Mouse (Mus musculus) heart, postnatal 0 days (tissue): Measurements from ENCODE around the gene Dhrs4. TPM values are rescaled to one million over a fixed set of nuclear protein-coding genes. Genes with fewer than 3 reads are reported as not detected.
A peak's percentile ranks its signal among the peaks of the same experiment; 100 is the strongest.

Source experiments
- ATAC-seq: fragments of 200-750 bp; cut with Nextera tagmentation; 2 replicates; pipeline ENCODE4 v1.8.0; 2017; ENCODE audit warnings: low read depth, moderate number of reproducible peaks, moderate library complexity; ENCODE audit not compliant: insufficient read depth
- DNase-seq: peaks from one replicate; pipeline ENCODE4 v3.0.0-alpha.2; 2016; ENCODE audit warnings: low spot score
- H3K27ac ChIP-seq: fragments of 300-500 bp; sonication (generic); 2 replicates; pipeline ENCODE4 v1.5.1; 2014; ENCODE audit warnings: low read depth, mild to moderate bottlenecking
- H3K27me3 ChIP-seq: fragments of 300-500 bp; sonication (generic); 2 replicates; pipeline ENCODE4 v1.6.1; 2014; ENCODE audit warnings: low read length, mixed read lengths; ENCODE audit not compliant: control insufficient read depth, insufficient read depth
- H3K36me3 ChIP-seq: fragments of 300-500 bp; sonication (generic); replicated peaks from 2 replicates; pipeline ENCODE4 v1.6.1; 2014; ENCODE audit warnings: low read length, mixed read lengths; ENCODE audit not compliant: control insufficient read depth, insufficient read depth
- H3K4me1 ChIP-seq: fragments of 300-500 bp; sonication (generic); 2 replicates; pipeline ENCODE4 v1.6.1; 2014; ENCODE audit warnings: antibody characterized with exemption; ENCODE audit not compliant: control insufficient read depth, insufficient read depth
- H3K4me2 ChIP-seq: fragments of 300-500 bp; sonication (generic); 2 replicates; pipeline ENCODE4 v1.6.1; 2014; ENCODE audit warnings: low read depth, mild to moderate bottlenecking, low read length, moderate library complexity
- H3K4me3 ChIP-seq: fragments of 300-500 bp; sonication (generic); 2 replicates; pipeline ENCODE4 v1.5.1; 2014; ENCODE audit warnings: low read depth, low read length
- H3K9ac ChIP-seq: fragments of 300-500 bp; sonication (generic); replicated peaks from 2 replicates; pipeline ENCODE4 v1.6.1; 2014; ENCODE audit warnings: low read depth, low read length, mixed read lengths
- H3K9me3 ChIP-seq: fragments of 300-500 bp; sonication (generic); replicated peaks from 2 replicates; pipeline ENCODE4 v1.6.1; 2016; ENCODE audit warnings: low read length; ENCODE audit not compliant: control insufficient read depth
- CTCF ChIP-seq: IDR thresholded peaks from 2 replicates; pipeline ENCODE4 v1.5.1; 2016; ENCODE audit warnings: antibody characterized with exemption, control low read depth, low read depth
- EP300 ChIP-seq: IDR thresholded peaks from 2 replicates; pipeline ENCODE4 v1.6.1; 2016; ENCODE audit warnings: antibody characterized with exemption, low read depth
- WGBS: fragments of 180-500 bp; shearing (Covaris S2); extraction: QIAGEN DNeasy Blood & Tissue Kit; methylation state at CpG from one replicate; pipeline ENCODE4 v1.1.7; 2014; 5-methylcytosine and 5-hydroxymethylcytosine counted together
- polyA plus RNA-seq: library from polyadenylated mRNA; unstranded; fragments of >200 nt; fragmentation: Nextera tagmentation; extraction: Ambion mirVana; gene quantifications from 2 replicates; pipeline ENCODE4 v1.2.1, GENCODE M21; 2015
- total RNA-seq: library from RNA; depleted of rRNA; stranded (reverse); fragments of >200 nt; gene quantifications from 2 replicates; pipeline ENCODE4 v1.2.3, GENCODE M21; 2014; ENCODE audit warnings: low replicate concordance

Dhrs4 gene
- total and polyA plus RNA-seq, 2 experiments from 2014 or later: 48.8 to 83.3 TPM

- no peak for TF ChIP-seq CTCF
- no peak for TF ChIP-seq EP300
- peaks cover 4% of the 10 kb centered on the region; the same call in 1 of the 2 replicates for H3K27me3 ChIP-seq
- ATAC-seq (no peak), DNase-seq (no peak)
- no peak overlapping the region for H3K4me2 ChIP-seq
- no peak overlapping the region for H3K27ac ChIP-seq
- 63% methylated on average over 20 of the region's 20 CpGs for WGBS
- H3K36me3 ChIP-seq: no peaks in the 10 kb centered on the region
- H3K9ac ChIP-seq: no peak overlapping the region
- H3K9me3 ChIP-seq: no peaks in the 10 kb centered on the region
- H3K4me3 ChIP-seq: no peak overlapping the region
- H3K4me1 ChIP-seq: peaks cover 13% of the 10 kb centered on the region
These were observed 17.1 kb downstream of the Dhrs4 start for GRCm38 (mm10) chr14:55495509-55496240.

- H3K27ac ChIP-seq: no peak overlapping the region
- H3K36me3 ChIP-seq: no peaks in the 10 kb centered on the region
- H3K27me3 ChIP-seq: no peaks in the 10 kb centered on the region
- WGBS: 46% methylated on average over 15 of the region's 16 CpGs
- no peak overlapping the region for H3K4me3 ChIP-seq
- no peaks in the 10 kb centered on the region for H3K9me3 ChIP-seq
- no peak for TF ChIP-seq EP300
- no peak for TF ChIP-seq CTCF
- peak; percentile 27 for ATAC-seq
- no peak for DNase-seq
- H3K4me2 ChIP-seq: peak overlapping the region; percentile 21; the same call in 1 of the 2 replicates
- peaks cover 8% of the 10 kb centered on the region for H3K4me1 ChIP-seq
- no peak overlapping the region for H3K9ac ChIP-seq
These were observed 18.3 kb downstream of the Dhrs4 start for GRCm38 (mm10) chr14:55496761-55497448.

GRCm38 (mm10) chr14:55497449-55497821 lies 18.9 kb downstream of the Dhrs4 start:
- Histone ChIP-seq H3K36me3 (no peaks in the 10 kb centered on the region), H3K27ac (no peak overlapping the region), H3K4me1 (peaks cover 8% of the 10 kb centered on the region), H3K9me3 (no peaks in the 10 kb centered on the region), H3K9ac (no peak overlapping the region), H3K27me3 (no peaks in the 10 kb centered on the region), H3K4me3 (no peak overlapping the region), H3K4me2 (no peak overlapping the region)
- WGBS: 23% methylated on average over 6 of the region's 6 CpGs
- no peak for TF ChIP-seq EP300
- TF ChIP-seq CTCF: peak; percentile 99
- ATAC-seq (peak; percentile 62), DNase-seq (peak; percentile 85)

- Histone ChIP-seq H3K4me2 (no peak overlapping the region), H3K4me1 (peaks cover 4% of the 10 kb centered on the region; the same call in 1 of the 2 replicates), H3K36me3 (no peaks in the 10 kb centered on the region), H3K27me3 (0 out of 2 replicates have a peak, but pooled peaks cover under 1% of the 10 kb centered on the region), H3K9me3 (no peaks in the 10 kb centered on the region), H3K9ac (no peak overlapping the region), H3K27ac (no peak overlapping the region), H3K4me3 (no peak overlapping the region)
- ATAC-seq (no peak), DNase-seq (no peak)
- no peak for TF ChIP-seq CTCF
- TF ChIP-seq EP300: no peak
- 80% methylated on average over 9 of the region's 9 CpGs for WGBS
These were observed 27.1 kb downstream of the Dhrs4 start for GRCm38 (mm10) chr14:55505612-55506011.

GRCm38 (mm10) chr14:55507801-55508200 lies 29.2 kb downstream of the Dhrs4 start:
- H3K36me3 ChIP-seq: no peaks in the 10 kb centered on the region
- no peak for ATAC-seq
- WGBS: 48% methylated on average over 7 of the region's 7 CpGs
- H3K4me1 ChIP-seq: peaks cover 5% of the 10 kb centered on the region; the same call in 1 of the 2 replicates
- no peaks in the 10 kb centered on the region for H3K9me3 ChIP-seq
- H3K27me3 ChIP-seq: peaks cover 20% of the 10 kb centered on the region
- H3K4me2 ChIP-seq: no peak overlapping the region
- H3K9ac ChIP-seq: no peak overlapping the region
- DNase-seq: no peak
- TF ChIP-seq CTCF (no peak), EP300 (no peak)
- H3K4me3 ChIP-seq: no peak overlapping the region
- H3K27ac ChIP-seq: no peak overlapping the region
